Mouse (Mus musculus) lung, embryonic 15.5 days (tissue): ENCODE measurements at regions not wholly inside any gene's neighbourhood (a gene's known extent, or its start where the extent isn't known, plus 50 kb on each side); places are given as distances from the start of the nearest gene placed in this dataset.

ENCODE experiments used
- ATAC-seq: fragments of 200-750 bp; cut with Nextera tagmentation; 2 replicates; pipeline ENCODE4 v1.8.0; 2017; ENCODE audit warnings: moderate number of reproducible peaks, borderline replicate concordance; ENCODE audit not compliant: low FRiP score, low TSS enrichment; ENCODE audit errors: extremely low read depth
- H3K27ac ChIP-seq: fragments of 300-500 bp; sonication (generic); 2 replicates; pipeline ENCODE4 v1.5.1; 2015; ENCODE audit warnings: moderate library complexity, mild to moderate bottlenecking, inconsistent platforms
- H3K27me3 ChIP-seq: fragments of 300-500 bp; sonication (generic); 2 replicates; pipeline ENCODE4 v1.6.1; 2015; ENCODE audit warnings: inconsistent platforms
- H3K36me3 ChIP-seq: fragments of 300-500 bp; sonication (generic); 2 replicates; pipeline ENCODE4 v1.6.1; 2015; ENCODE audit warnings: inconsistent platforms
- H3K4me1 ChIP-seq: fragments of 300-500 bp; sonication (generic); 2 replicates; pipeline ENCODE4 v1.6.1; 2015; ENCODE audit warnings: inconsistent platforms
- H3K4me2 ChIP-seq: fragments of 300-500 bp; sonication (generic); 2 replicates; pipeline ENCODE4 v1.6.1; 2015; ENCODE audit warnings: inconsistent platforms, mild to moderate bottlenecking, moderate library complexity
- H3K4me3 ChIP-seq: fragments of 300-500 bp; sonication (generic); 2 replicates; pipeline ENCODE4 v1.5.1; 2015; ENCODE audit warnings: mild to moderate bottlenecking, inconsistent platforms
- H3K9ac ChIP-seq: fragments of 300-500 bp; sonication (generic); 2 replicates; pipeline ENCODE4 v1.6.1; 2015; ENCODE audit warnings: inconsistent platforms
- H3K9me3 ChIP-seq: fragments of 300-500 bp; sonication (generic); 2 replicates; pipeline ENCODE4 v1.6.1; 2016; ENCODE audit warnings: inconsistent platforms
- WGBS: fragments of 180-500 bp; shearing (Covaris S2); methylation state at CpG from one replicate; pipeline ENCODE4 v1.1.7; 2015; 5-methylcytosine and 5-hydroxymethylcytosine counted together

DNA sequence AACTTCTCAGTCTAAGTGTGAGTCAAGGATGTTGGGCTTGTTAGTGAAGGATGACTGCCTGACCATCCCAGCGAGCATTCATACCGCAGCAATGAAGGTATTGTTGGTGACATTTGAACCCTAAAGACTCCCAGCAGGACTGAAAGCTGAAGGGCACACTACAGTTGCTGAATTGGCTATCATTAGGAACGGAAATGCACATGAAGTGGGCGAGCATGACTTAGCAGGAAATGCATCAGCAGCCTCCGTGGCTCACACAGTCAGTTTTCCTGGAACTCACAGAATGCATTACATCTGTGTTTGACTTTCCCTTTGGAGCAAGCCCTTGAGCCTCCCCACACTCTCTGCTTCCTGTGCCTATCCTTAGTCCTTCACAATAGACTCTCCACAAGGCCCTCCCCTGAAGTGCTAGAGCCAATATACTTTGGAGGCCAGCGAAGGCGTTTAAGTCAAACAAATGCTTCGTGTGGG is 63.9 kb downstream of the Tmco5 start:
- H3K9me3 ChIP-seq = no peaks in the 10 kb centered on the region
- H3K4me3 ChIP-seq = no peak overlapping the region
- no peak overlapping the region for H3K9ac ChIP-seq
- H3K27me3 ChIP-seq = no peaks in the 10 kb centered on the region
- H3K4me1 ChIP-seq = peaks cover 24% of the 10 kb centered on the region
- H3K27ac ChIP-seq = peak overlapping the region; percentile 84
- ATAC-seq = peak; percentile 86
- peak overlapping the region; percentile 24 for H3K4me2 ChIP-seq
- H3K36me3 ChIP-seq = no peaks in the 10 kb centered on the region
- WGBS = 26% methylated on average over 8 of the region's 8 CpGs

GRCm38 (mm10) chr2:116948538-116948937 is 70.0 kb downstream of the Tmco5 start:
- peaks cover 14% of the 10 kb centered on the region for H3K4me1 ChIP-seq
- WGBS = 54% methylated on average over 3 of the region's 3 CpGs
- ATAC-seq = no peak
- no peak overlapping the region for H3K4me2 ChIP-seq
- no peaks in the 10 kb centered on the region for H3K27me3 ChIP-seq
- no peak overlapping the region for H3K4me3 ChIP-seq
- no peak overlapping the region for H3K9ac ChIP-seq
- no peak overlapping the region for H3K27ac ChIP-seq
- no peaks in the 10 kb centered on the region for H3K36me3 ChIP-seq
- H3K9me3 ChIP-seq = no peaks in the 10 kb centered on the region

DNA sequence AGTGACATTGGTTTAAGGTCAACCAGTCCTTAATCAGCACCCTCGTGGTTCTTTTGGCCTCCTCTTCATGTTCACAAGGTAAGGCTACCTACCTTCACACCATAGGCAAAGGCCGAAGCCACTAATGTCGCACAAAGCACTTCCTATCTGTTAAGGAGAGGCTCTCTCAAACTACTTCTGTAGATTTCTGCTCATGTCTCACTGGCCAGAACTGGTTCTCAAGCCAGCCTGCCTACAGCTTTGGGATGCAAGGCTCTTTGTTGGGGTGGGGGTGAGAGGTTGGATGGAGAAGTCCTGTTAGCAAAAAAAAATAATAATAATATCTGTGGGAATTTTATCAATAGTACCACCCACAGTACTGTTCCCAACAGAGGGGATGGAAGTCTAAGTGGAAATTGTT is 71.2 kb downstream of the Tmco5 start:
- ATAC-seq = no peak
- no peaks in the 10 kb centered on the region for H3K9me3 ChIP-seq
- H3K27ac ChIP-seq = no peak overlapping the region
- WGBS = 63% methylated on average over 3 of the region's 3 CpGs
- H3K4me2 ChIP-seq = no peak overlapping the region
- peaks cover 14% of the 10 kb centered on the region for H3K4me1 ChIP-seq
- H3K36me3 ChIP-seq = no peaks in the 10 kb centered on the region
- no peaks in the 10 kb centered on the region for H3K27me3 ChIP-seq
- H3K9ac ChIP-seq = no peak overlapping the region
- no peak overlapping the region for H3K4me3 ChIP-seq

DNA sequence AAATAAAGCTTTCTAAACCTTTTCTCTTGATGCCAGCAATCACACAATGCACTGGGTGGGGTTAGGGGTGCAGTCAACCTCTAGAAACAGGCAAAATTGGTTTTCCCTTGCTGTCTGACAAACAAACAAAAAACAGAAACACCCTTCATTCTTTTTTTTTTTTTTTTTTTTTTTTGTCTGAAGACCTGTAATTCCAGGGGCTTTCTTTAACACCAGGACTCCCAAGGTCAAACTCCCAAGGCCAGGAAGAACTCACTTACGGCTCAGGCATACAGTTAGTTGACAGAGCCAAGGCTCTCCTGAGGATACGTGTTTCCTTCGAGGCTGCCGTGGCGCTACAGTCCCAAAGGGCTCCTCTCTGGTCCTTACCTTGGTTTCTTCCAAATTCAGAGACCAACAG is 71.7 kb downstream of the Tmco5 start:
- no peaks in the 10 kb centered on the region for H3K36me3 ChIP-seq
- H3K4me1 ChIP-seq = peaks cover 14% of the 10 kb centered on the region
- no peak overlapping the region for H3K27ac ChIP-seq
- H3K9me3 ChIP-seq = no peaks in the 10 kb centered on the region
- H3K4me2 ChIP-seq = no peak overlapping the region
- H3K4me3 ChIP-seq = no peak overlapping the region
- H3K9ac ChIP-seq = no peak overlapping the region
- no peaks in the 10 kb centered on the region for H3K27me3 ChIP-seq
- WGBS = 91% methylated on average over 5 of the region's 5 CpGs
- ATAC-seq = no peak

GRCm38 (mm10) chr2:116951481-116951880 is 73.0 kb downstream of the Tmco5 start:
- no peak overlapping the region for H3K9ac ChIP-seq
- peaks cover 14% of the 10 kb centered on the region for H3K4me1 ChIP-seq
- 85% methylated on average over 1 of the region's 1 CpGs for WGBS
- no peak overlapping the region for H3K27ac ChIP-seq
- H3K4me3 ChIP-seq = no peak overlapping the region
- no peaks in the 10 kb centered on the region for H3K36me3 ChIP-seq
- H3K27me3 ChIP-seq = no peaks in the 10 kb centered on the region
- H3K9me3 ChIP-seq = no peaks in the 10 kb centered on the region
- ATAC-seq = no peak
- no peak overlapping the region for H3K4me2 ChIP-seq

GRCm38 (mm10) chr2:116954280-116954679 is 75.8 kb downstream of the Tmco5 start:
- Histone ChIP-seq H3K4me2 (no peak overlapping the region), H3K9ac (no peak overlapping the region), H3K4me3 (no peak overlapping the region), H3K36me3 (no peaks in the 10 kb centered on the region), H3K27me3 (no peaks in the 10 kb centered on the region), H3K27ac (no peak overlapping the region), H3K4me1 (peaks cover 2% of the 10 kb centered on the region), H3K9me3 (no peaks in the 10 kb centered on the region)
- ATAC-seq = no peak
- WGBS = 86% methylated on average over 7 of the region's 7 CpGs

DNA sequence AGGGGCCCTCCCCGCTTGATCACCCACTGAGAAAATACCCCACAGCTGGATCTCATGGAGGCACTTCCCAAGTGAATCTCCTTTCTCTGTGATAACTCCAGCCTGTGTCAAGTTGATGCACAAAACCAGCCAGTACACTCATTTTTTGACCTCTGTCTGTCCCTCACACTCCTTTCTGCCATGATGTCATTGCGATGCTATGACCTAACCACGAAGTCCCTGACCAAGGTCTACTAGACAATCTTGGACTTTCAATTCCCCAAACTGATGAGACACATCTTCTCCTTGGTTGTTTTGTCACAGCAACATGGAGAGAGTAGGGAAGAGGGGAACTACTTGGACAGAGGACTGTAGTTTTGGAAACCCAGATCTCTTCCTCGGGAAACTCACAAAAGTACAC is 76.4 kb downstream of the Tmco5 start:
- H3K36me3 ChIP-seq = no peaks in the 10 kb centered on the region
- H3K27ac ChIP-seq = no peak overlapping the region
- H3K4me2 ChIP-seq = no peak overlapping the region
- 84% methylated on average over 4 of the region's 4 CpGs for WGBS
- H3K27me3 ChIP-seq = no peaks in the 10 kb centered on the region
- H3K9ac ChIP-seq = no peak overlapping the region
- H3K4me1 ChIP-seq = no peaks in the 10 kb centered on the region
- ATAC-seq = no peak
- H3K4me3 ChIP-seq = no peak overlapping the region
- H3K9me3 ChIP-seq = no peaks in the 10 kb centered on the region

DNA sequence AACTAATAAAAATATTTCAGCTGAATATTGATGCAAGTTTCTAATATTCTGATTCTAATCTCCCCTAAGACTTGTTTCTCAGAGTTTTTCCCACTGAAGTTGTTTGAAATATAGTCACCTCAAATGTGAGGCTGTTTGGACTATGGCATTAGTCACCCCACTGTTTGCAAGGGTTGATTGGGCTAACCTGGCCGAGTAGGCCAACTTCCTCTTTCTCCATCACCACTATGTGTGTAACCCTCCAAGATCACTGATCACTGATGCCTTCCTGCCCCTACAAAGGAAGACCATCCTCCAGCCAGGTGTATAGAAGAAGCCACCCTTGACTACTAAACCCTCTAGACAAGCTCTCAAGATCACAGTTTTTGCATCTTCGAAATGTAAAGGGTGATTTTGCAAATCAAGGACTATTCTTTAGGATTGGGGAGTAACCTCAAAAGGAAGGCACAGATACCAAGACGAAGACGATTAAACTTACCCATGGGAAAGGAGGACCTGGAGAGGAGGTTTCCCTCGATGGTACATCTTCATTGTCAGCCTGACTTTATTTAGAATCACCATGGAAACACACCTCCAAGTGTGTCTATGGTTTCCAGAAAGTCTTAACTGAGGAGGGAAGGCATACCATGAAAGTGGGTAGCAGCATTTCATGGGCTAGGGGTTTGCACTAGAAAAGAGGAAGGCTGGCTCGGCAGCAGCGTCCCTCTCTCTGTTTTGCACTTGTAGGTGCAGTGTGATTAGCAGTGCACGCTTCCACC is 84.8 kb downstream of the Tmco5 start:
- Histone ChIP-seq H3K4me2 (no peak overlapping the region), H3K9ac (no peak overlapping the region), H3K4me3 (no peak overlapping the region), H3K9me3 (no peaks in the 10 kb centered on the region), H3K36me3 (no peaks in the 10 kb centered on the region), H3K27me3 (no peaks in the 10 kb centered on the region), H3K27ac (no peak overlapping the region), H3K4me1 (no peaks in the 10 kb centered on the region)
- no peak for ATAC-seq
- 80% methylated on average over 8 of the region's 8 CpGs for WGBS

DNA sequence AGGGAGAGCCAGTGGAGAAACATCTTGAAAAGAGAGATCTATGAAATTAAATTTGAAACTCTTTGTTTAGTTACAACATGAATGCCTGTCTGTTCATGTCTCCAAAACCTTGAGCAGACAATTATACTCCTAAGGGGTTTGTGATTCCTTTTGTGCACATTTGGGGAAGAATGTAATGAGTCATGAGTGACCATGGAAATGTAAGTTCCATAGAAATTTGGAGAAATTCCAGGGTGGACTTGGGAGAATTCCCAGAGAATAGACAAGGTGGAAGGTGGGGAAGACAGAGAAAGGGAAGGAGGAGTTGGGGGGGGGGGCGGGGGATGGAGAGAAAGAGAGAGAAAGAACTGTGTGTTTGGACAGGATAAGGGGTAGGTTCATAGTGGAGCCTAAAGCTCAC is 87.8 kb downstream of the Tmco5 start:
- Histone ChIP-seq H3K4me1 (no peaks in the 10 kb centered on the region; the same call in 1 of the 2 replicates), H3K27me3 (no peaks in the 10 kb centered on the region), H3K27ac (no peak overlapping the region), H3K9me3 (no peaks in the 10 kb centered on the region), H3K36me3 (no peaks in the 10 kb centered on the region), H3K4me3 (no peak overlapping the region), H3K4me2 (no peak overlapping the region), H3K9ac (no peak overlapping the region)
- no peak for ATAC-seq
- WGBS = no CpG with 5 or more reads among the region's 1 CpGs

GRCm38 (mm10) chr2:116971666-116972613 is 93.4 kb downstream of the Tmco5 start:
- ATAC-seq = no peak; the same call in 1 of the 2 replicates

GRCm38 (mm10) chr2:116972614-116972985 is 94.1 kb downstream of the Tmco5 start:
- peak; percentile 50 for ATAC-seq
- Histone ChIP-seq H3K27me3 (no peaks in the 10 kb centered on the region), H3K9ac (no peak overlapping the region), H3K36me3 (no peaks in the 10 kb centered on the region), H3K4me1 (peaks cover 52% of the 10 kb centered on the region), H3K9me3 (no peaks in the 10 kb centered on the region), H3K27ac (peak overlapping the region; percentile 92), H3K4me3 (peak overlapping the region; percentile 14), H3K4me2 (peak overlapping the region; percentile 53)
- 2% methylated on average over 6 of the region's 6 CpGs for WGBS

More at GRCm38 (mm10) chr2:116971666-116972613, 93.4 kb downstream of the Tmco5 start:
- Histone ChIP-seq H3K4me2 (peak overlapping the region; percentile 53), H3K9me3 (no peaks in the 10 kb centered on the region), H3K4me1 (peaks cover 46% of the 10 kb centered on the region), H3K27ac (peak overlapping the region; percentile 92), H3K27me3 (no peaks in the 10 kb centered on the region), H3K9ac (no peak overlapping the region), H3K36me3 (no peaks in the 10 kb centered on the region), H3K4me3 (peak overlapping the region; percentile 14)
- 4% methylated on average over 9 of the region's 9 CpGs for WGBS

- Histone ChIP-seq H3K4me3 (no peak overlapping the region), H3K4me1 (peaks cover 60% of the 10 kb centered on the region), H3K9ac (no peak overlapping the region), H3K4me2 (no peak overlapping the region), H3K9me3 (no peaks in the 10 kb centered on the region), H3K27me3 (no peaks in the 10 kb centered on the region), H3K36me3 (no peaks in the 10 kb centered on the region), H3K27ac (peak overlapping the region; percentile 92)
- no peak for ATAC-seq
- 56% methylated on average over 3 of the region's 3 CpGs for WGBS
Observed at GRCm38 (mm10) chr2:116973441-116973840, 95.0 kb downstream of the Tmco5 start.
